In genomic region chr5:58175532-58175931, GRCm38 (mm10) we compare ENCODE assay signal across 29 mouse cellular contexts.
"Had no signal": no experiment of that assay in that cellular context is flagged by ENCODE, and none has a peak within 500 bp of the region (broad histone marks: within the 10 kb centered on the region; RNA-seq: fewer than 3 reads in every experiment).

No protein-coding gene starts in this region.

- H3K27ac ChIP-seq: embryonic facial prominence, embryonic 10.5 days; embryonic facial prominence, embryonic 12.5 days; embryonic facial prominence, embryonic 15.5 days; forebrain, embryonic 10.5 days; forebrain, embryonic 12.5 days; forebrain, embryonic 13.5 days; forebrain, embryonic 15.5 days; gastrocnemius, adult 2 months; heart, adult 2 months; heart, embryonic 10.5 days had no signal

- ATAC-seq: forebrain, embryonic 13.5 days; forebrain, embryonic 14.5 days; forebrain, embryonic 15.5 days; forebrain, embryonic 16.5 days; forebrain, postnatal 0 days had no signal

- H3K9me3 ChIP-seq: embryonic facial prominence, embryonic 10.5 days; embryonic facial prominence, embryonic 12.5 days; embryonic facial prominence, embryonic 13.5 days; embryonic facial prominence, embryonic 15.5 days; forebrain, embryonic 10.5 days; forebrain, embryonic 12.5 days; forebrain, embryonic 13.5 days; forebrain, embryonic 15.5 days; heart, embryonic 10.5 days had no signal

- H3K4me2 ChIP-seq: embryonic facial prominence, embryonic 12.5 days; embryonic facial prominence, embryonic 13.5 days; embryonic facial prominence, embryonic 15.5 days; forebrain, embryonic 12.5 days; forebrain, embryonic 13.5 days; forebrain, embryonic 15.5 days had no signal

- H3K9ac ChIP-seq: embryonic facial prominence, embryonic 12.5 days; embryonic facial prominence, embryonic 13.5 days; embryonic facial prominence, embryonic 15.5 days; forebrain, embryonic 12.5 days; forebrain, embryonic 13.5 days; forebrain, embryonic 15.5 days; forebrain, postnatal 0 days had no signal

- H3K36me3 ChIP-seq: embryonic facial prominence, embryonic 10.5 days; embryonic facial prominence, embryonic 12.5 days; embryonic facial prominence, embryonic 13.5 days; embryonic facial prominence, embryonic 15.5 days; forebrain, embryonic 10.5 days; forebrain, embryonic 12.5 days; forebrain, embryonic 15.5 days; heart, embryonic 10.5 days had no signal

- H3K27me3 ChIP-seq: embryonic facial prominence, embryonic 12.5 days; embryonic facial prominence, embryonic 13.5 days; embryonic facial prominence, embryonic 15.5 days; forebrain, embryonic 12.5 days; forebrain, embryonic 13.5 days; forebrain, embryonic 15.5 days had no signal

- DNase-seq: cerebellum, adult 8-10 months; cerebellum, adult 9-10 months; cerebellum, adult 9-11 months; cerebellum, postnatal 10 days; cerebellum, postnatal 14 days; cerebellum, postnatal 25 days; cerebellum, postnatal 36 days; embryo, embryonic 11 days; forebrain, postnatal 0 days; gastrocnemius, adult 2 months; gastrocnemius, postnatal 10 days; gastrocnemius, postnatal 14 days; gastrocnemius, postnatal 25 days; gastrocnemius, postnatal 36 days; heart, adult 11 months; heart, adult 18-20 months; heart, adult 2 months had no signal

- H3K4me1 ChIP-seq: embryonic facial prominence, embryonic 12.5 days; forebrain, embryonic 12.5 days; forebrain, embryonic 15.5 days had no signal

- H3K4me3 ChIP-seq: embryonic facial prominence, embryonic 10.5 days; embryonic facial prominence, embryonic 12.5 days; embryonic facial prominence, embryonic 13.5 days; embryonic facial prominence, embryonic 15.5 days; erythroblast, embryonic 14.5 days; forebrain, embryonic 10.5 days; forebrain, embryonic 12.5 days; forebrain, embryonic 13.5 days; forebrain, embryonic 15.5 days; gastrocnemius, adult 2 months; heart, adult 2 months; heart, embryonic 10.5 days had no signal
